Mouse (Mus musculus) 3T3-L1 (cell line): ENCODE results near the gene Arel1.

ENCODE experiments used
- DNase-seq: peaks from one replicate; pipeline ENCODE4 v3.0.0-alpha.2; 2015; ENCODE audit warnings: low read depth, low spot score

Arel1 gene

DNA sequence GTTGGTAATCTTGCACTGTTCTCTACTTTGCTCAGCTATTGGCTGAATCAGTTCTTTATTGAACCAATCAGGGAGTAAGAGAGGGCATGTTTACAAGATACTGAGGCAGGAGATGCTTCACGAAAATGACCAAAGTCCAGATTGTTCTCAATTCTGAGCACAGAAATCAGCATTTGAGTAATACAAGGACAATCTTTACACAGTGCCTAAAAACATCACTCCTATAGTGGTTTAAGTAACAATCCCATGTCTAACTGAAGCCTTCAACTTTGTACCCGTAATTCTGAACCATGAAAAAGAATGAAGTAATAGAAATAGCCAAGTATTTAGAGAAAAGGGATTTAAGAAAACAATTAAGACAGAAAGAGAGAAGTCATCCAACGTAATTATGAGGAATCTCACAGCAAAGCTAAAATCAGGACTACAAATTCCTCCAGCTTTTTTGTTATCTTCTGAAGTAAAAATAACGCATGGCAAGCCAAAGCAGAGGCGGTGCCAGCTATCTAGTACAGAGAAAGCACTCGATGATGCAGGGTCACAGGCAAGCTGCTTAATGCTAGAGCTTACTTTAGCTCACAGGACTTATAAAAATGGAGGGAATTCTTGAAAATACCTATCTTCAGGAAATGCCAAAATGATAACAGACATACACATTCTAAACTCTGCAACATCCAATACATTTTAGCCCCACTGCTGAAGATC is 22.0 kb downstream of the Arel1 start:
- DNase-seq = no peak

DNA sequence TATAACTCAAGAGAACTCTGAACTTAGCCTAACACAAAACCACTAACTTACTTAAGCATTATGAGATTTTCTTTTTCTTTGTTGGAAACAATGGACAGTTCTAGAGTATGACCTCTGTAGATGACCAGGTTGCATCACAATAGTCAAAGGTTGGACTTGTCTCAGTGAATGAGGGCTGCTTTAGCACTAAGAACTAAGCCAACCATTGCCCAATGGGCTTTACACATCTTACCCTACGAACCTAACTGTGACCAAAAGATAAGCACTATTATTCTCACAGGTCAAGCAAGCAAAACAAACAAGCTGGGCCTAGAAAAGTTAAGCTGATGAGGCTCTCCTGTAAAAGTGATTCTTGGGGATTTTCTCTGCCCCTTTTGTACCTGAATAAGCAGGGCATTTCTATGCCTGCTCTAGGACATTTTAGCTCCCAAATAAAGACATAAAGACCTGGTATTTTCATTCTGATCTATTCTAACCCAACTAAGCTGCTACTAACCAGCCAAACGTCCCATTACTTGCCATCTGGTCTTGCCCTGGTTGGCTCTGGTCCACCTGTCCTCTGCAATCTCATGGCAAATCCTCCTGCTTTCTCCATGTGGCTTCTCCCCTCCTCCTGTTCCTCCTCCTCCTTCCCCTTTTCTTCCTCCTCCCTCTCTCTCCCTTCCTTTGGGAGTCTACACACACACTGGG is 22.7 kb downstream of the Arel1 start:
- DNase-seq = no peak

DNA sequence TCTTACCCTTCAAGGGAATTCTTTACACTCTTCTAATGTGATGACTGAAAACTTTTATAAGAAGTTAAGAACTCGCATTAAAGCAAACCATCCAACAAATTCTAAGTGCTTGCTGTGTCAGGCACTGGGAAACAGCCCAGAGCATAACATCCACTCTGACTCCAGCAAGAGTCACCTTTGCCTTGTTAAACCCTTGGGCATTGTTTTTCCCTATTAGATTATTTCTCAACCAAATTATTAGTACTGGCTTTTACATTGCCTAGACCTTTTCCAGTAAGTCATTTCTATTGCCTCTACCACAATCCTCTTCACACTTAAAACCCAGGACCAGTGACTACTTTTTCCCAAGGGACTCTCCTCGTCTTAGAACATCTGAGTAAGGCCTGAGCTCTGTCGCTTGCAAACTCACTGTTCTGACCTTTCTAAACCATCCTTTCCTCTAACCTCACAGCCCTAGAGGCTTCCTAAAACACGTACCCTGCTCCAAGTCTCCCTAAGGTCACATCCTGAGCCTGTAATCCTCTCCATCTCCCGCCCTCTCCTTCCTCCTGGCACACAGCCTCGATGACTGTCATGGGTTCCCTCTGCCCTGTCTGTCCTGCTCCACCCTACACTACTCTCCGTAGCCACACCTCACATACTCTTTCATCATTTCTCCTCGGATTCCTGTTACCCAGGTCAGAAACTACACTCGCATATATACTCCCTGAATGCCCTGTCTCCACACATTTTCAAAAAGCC is 25.7 kb downstream of the Arel1 start:
- no peak for DNase-seq

DNA sequence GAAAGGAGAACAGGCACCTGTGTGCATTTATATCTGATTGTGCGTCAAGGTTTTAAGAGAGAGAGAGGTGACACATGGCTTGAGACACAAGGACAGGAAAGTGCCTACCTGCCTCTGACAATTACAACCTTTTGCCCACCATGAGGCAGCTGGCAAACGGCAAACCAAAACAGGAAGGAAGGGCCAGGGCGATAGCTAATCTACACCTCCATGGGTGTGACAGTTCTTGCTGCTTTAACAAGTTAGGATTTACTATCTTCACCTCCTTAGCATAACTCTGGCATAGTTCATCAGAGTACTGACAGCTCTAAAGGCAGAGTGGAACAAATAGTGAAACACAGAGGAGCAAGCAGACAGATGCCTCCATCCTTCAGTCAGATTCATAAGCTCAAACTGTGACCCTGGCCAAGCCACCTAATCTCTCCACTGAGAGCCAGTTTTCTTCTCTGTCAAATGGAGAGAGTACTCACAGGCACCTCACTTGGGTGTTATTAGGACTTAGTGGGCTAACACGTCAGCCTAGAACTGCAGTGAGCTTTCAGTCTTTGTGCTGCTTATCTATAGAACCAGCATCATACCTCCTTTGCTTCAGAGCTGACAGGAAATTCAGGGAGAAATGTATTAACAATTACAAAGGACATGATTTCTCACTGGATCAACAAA is 26.4 kb downstream of the Arel1 start:
- DNase-seq = no peak

DNA sequence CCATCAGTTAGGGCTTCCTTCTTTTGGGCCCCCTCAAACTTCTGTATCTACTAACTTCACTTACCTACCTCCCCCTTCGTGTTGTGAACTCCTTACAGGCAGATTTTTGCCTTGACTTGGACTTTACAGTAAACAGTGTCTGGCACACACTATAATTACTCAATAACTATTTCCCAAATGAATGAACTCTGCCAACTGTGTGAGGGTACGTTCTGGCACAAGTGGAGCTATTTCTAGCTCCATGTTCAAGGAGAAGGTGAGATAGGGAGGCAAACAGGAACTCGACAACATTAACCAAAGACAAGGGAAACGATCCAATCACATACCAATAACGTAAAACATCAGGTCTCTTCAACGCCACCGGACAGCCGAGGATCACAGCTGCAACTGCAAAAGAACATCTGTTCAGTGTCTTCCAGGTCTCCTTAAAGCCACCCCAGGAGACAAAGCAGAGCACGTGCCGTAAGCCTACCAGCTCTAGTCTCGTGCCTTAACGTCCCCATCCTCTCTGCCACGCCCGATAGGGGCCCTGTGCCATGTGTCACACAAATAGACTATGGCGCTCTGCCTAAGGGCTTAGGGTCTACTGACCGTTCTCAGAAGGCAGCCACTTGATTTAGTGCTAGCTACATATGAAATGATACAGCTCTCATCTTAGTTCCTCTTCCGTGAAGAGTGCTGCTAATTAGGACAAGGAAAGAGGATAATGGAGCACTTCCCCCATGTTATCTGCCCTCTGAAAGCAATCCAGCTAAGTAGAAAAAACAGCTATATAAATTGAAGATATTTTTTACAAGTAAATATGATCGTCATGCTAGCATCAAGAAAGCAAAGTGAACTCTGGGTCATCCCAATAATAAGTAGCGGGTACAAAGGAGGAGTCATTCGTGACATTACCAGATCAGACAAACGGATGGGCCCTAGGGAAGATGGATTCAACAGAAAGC is 27.4 kb downstream of the Arel1 start:
- DNase-seq = no peak

DNA sequence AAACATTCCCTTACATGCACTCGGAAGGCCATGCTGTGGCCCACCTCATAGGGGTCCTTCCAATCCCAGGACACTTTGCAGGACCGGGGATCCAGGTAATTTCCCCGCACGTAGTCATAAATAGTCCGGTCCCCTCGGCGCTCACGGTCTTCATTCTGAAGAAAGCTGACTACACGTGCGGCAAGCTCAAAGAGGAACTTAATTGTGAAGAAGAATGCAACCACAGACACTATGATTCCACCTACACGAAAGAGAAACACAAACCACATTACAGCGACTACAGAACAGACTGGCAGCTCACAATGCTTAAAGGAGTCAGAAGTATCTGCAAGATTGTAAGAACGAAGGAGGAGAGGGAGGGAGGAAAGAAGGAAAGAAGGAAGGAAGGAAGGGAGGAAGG is 29.0 kb downstream of the Arel1 start:
- DNase-seq = no peak

DNA sequence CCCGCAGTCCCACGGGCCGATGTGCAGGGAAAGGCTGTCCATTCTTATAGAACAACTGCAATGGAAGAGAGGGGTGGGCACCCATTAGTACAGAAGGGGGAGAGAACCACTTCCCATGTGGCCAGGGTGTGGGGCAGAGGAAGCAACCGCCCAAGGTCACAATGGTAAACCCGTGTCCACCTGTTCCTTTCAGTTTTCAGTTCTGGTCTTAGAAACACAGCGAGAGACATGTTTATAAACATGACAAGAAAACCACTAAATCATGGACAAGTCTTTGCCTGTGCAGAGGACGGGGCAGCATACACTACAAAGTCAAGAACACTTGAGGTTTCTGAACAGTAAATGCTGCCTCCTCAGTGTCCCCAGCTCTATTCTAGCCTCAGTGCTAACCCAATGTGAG is 30.4 kb downstream of the Arel1 start:
- DNase-seq = no peak

DNA sequence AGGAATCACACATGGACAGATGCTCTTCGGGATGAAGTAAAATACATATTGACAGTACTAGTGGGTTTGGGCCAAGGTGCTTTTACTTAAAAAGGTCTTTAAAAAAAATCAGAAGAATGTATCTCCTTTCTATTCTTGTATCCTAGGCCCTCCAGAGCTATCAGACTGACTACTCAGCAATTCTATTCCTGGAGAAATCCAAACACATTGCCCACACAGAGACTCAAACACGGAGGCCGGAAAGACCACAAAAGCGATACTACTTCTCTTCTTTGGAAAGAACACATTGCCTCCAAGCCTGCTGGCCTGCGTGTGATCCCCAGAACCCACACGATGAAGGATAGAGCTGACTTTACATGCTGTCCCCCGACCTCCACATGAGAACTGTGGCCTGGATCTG is 31.6 kb downstream of the Arel1 start:
- DNase-seq = no peak

DNA sequence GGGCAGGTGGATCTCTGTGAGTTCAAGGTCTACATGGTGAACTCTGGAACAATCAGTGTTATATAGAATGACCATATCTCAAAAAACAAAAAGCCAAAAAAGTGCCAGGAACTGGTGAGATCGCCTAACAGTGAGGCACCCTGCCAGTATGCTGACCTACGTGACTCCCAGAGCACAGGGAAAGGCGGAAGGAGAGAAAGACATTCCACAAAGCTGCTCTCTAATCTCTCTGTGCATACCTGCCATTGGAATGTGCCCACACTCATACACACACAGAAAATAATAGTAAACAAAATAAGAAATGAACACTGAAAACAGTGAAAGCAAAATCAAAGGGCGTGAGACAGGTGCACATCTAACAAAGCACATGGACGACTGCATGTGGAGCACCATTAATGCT is 35.4 kb downstream of the Arel1 start:
- DNase-seq = no peak

DNA sequence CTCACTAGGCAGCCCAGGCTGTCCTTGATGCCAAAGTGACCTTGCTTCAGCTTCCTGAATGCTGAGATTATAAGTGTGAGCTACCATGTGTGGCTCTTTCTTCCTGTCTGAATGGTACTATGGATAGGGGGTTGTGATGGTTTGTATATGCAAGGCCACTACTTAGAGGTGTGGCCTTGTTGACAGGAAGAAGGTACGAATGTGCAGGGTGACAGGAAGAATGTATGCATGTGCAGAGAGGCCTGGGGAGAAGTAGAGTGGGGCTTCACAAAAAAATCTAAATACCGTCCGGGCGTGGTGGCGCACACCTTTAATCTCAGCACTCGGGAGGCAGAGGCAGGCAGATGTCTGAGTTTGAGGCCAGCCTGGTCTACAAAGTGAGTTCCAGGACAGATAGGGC is 38.5 kb downstream of the Arel1 start:
- no peak for DNase-seq

DNA sequence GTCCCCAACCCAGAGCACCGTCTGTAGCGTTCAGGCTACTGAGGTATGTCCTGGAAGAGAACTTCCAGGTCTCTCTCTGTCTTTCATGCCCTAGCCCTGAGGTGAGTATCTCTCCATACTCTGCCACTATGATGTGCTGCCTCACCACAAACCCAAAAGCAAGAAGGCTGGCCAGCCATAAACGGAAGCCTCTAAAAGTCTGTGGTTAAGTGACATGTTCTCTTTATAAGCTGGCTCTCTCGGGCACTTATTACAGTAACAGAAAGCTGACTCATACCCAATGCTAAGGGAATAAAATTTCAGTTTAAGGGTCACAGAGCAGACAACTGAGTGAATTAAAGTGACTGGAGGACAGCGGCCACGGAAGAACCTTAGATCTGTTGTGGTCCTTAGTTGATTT is 44.2 kb downstream of the Arel1 start:
- peak; percentile 64 for DNase-seq

DNA sequence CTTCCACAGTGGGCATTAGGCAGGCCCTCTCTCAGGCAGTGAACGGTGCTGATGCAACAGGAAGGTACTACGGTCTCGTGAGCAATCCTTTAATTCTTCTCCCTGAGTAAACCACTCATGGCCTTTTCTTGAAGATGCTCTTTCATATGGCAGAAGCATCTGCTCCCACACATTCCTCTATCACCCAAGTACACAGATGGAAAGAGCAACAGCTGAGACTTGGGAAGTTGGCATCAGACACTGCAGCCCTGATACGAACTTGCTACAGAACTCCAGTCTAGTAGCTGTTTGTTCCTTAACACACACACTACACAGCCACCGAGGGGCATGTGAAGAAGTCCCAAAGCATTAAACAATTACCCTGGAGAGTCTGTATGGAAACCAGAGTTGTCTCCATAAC is 46.4 kb downstream of the Arel1 start:
- no peak for DNase-seq

DNA sequence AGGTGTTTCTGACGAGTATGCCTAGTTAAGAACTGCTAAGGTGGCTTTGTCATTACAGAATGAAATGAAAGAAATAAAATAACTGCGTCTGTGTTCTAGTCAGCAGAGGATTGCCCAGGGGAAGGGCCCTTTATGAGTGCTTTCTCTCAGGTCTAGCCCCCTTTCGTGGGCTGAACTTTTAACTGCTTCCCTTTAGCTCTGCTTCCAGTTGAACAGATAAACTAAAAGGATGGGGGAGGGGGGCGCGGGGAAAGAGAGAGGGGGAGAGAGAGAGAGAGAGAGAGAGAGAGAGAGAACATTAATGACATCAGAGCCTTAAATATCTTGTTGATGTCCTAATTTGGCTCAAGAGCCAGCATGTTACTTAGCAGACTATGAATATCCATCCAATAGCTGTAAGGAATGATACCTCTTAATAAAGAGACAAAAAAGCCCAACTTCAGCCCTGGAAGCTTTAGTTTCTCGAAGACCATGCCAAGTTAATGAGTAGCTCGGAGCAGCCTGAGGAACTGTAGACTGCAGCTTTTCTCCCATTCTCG is 48.8 kb downstream of the Arel1 start:
- no peak for DNase-seq

DNA sequence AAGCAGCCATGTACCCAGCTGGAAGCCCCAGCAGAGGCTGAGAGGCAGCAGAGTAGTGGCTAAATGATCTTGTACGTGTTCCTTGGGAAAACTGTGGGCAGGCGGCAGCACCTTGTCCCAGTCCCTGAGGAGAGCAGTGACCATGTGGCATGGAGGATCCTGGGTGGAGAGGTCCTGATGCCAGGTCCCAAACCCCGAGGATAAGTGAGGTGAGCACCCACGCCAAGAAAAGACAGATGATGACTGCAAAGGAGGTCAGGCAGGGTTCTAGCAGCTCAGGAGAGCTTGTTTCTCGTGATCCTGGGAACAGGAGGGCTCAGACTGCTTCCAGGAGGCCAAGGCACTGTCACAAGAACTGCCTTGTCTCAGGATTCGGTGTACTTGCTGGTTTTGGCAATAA is 51.9 kb downstream of the Arel1 start:
- DNase-seq = no peak

DNA sequence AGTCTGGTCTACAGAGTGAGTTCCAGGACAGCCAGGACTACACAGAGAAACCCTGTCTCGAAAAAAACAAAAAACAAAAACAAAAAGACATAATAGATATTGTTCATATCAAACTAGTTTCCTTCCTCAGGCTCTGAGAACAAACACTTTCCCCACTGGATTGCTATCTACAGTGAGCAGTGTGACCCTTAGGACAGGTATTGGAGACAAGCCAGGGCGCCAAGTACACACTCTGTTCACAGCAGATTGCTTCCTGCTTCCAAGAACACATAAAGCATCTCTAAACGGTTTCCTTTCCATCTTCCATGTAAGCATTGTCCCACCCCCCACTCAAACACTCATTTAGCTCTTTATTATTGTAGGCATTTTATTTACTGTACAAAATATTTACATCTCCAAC is 52.9 kb downstream of the Arel1 start:
- no peak for DNase-seq

DNA sequence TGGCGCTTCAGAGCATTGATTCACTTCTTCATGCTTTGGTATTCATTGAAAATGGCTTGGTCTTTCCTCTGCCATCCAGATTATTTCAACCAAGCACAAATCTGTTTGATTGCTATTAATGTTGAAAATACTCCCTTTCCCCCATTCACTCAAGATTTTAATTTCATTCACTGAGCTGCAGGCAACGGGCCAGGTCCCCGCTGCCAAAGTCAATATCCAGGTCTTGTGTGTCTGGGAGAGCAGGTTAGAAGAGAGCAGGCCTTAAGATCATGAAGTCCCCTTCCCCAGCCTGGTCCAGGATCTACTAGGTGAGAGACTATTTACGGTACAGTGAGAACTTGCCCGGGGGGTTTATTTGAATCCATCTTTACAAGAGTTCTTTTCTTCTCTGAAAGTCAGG is 55.7 kb downstream of the Arel1 start:
- DNase-seq = no peak

DNA sequence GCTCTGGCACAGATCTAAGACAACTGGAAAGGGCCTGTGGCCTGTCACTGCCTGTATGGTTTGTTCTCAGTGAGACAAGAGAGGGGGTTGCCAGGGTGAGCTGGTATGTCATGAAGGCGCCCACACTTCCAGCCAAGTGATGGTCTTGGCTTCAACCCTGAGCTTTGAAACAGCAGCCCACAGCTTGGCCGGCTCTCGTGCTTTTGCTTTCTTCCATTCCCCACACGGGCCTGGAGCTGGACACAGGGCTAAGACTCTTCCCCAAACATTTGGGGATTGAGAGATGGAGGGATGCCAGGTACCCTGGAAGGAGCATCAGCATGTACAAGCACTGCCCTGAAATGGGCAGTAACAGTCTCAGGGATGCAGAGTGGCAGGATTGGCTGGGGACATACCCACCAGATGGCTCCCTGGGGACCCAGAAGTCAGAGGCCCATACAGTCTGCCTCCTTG is 58.0 kb downstream of the Arel1 start:
- DNase-seq = no peak

DNA sequence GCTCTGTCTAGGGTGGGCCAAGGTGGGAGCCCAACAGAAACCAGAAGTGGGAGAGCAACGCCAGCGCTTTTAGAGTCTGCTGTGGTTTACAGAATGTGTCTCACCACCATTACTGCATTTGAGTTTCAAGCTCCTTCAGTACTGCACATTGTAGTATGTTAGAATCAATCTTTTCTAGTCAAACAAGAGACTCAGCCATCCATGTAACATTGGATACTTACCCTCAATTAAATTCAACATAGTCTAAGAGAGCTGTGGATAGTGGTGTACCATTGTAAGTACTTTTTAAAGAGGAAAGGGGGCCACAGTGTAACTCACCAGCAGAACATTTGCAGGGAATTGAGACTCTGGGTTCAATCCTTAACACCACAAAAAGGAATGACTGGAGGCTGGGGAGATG is 59.1 kb downstream of the Arel1 start:
- DNase-seq = no peak

DNA sequence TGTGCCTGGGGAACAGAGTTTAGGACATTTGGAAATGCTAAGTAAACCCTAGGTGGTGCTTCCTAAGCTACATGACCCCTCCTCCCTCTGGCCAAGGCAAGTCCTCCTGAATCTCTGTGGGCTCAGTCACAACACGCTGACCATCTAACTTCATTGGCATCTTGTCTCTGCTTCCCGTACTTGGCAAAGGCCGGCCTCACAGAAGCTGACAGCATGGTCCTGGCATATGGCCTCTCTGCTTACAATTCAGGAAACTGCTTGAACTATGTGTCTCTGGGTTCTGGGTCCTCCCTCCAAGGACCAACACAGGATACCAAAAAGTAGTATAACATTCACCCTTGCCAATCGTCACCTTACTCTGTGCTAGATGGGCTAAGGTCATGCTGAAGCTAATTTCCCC is 60.6 kb downstream of the Arel1 start:
- DNase-seq = no peak

DNA sequence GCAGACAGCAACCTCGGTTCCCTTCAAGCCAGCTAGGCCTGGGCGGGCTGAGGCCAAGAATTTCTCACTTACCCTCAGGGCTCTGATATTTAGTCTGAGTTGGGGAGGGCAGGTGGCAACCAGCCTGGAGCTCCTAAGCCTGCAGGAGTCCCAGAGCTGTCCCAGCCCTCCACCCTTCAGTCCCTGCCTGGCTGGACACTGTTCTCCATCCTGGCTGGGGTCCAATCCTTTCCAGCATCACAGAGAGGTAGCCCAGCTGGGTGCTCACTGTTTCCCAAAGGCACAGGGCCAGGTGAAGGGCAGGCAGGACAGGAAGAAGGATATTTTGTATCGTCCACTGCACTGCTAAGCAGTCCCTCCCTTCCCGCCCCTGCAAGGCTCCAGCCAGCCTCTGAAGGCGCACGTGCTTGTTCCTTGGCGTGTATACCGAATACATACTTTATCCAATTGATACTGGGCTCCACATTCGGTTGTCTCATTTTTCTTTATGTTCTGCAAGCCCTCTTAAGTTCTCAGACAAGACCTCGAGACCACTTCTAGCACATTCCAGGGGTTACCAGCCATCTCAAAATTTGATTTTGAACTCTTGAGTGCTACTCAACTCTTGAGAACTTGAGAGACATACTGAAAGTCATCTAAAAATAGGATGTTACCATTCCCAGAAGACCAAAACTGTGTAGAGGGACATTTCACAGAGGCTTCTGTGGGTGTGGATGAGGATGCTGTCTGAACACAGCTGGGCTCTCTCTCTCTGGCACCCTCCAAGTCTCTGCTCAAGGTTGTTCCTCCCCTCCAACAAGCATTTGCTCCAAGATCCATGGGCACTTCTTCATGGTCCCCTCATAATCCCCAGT is 62.8 kb downstream of the Arel1 start:
- DNase-seq = peak; percentile 61
